Mouse (Mus musculus) MEL (cell line): ENCODE data around the gene Bnc2.

Experiments used
- BHLHE40 ChIP-seq: IDR thresholded peaks from 2 replicates; pipeline ENCODE4 v1.6.1; 2012; ENCODE audit warnings: low read depth, mild to moderate bottlenecking, inconsistent platforms, low read length, improper control_type of control experiment, borderline replicate concordance
- CTCF ChIP-seq, 3 experiments: IDR thresholded peaks in 2 of 3; conservative IDR thresholded peaks in 1 of 3; 2 replicates each; pipeline ENCODE4 v1.5.1; 2011 to 2012; ENCODE audit warnings: low read length in 3 of 3, low read depth in 2 of 3, mild to moderate bottlenecking in 2 of 3, improper control_type of control experiment in 1 of 3, inconsistent platforms in 1 of 3, mixed read lengths in 1 of 3, moderate library complexity in 1 of 3; ENCODE audit not compliant: control insufficient read depth in 1 of 3, insufficient read depth in 1 of 3, poor library complexity in 1 of 3, severe bottlenecking in 1 of 3
- MAX ChIP-seq: IDR thresholded peaks from 2 replicates; pipeline ENCODE4 v1.6.1; 2011; ENCODE audit warnings: low read length, improper control_type of control experiment

GRCm38 (mm10) chr4:84472643-84473042 is 202.4 kb downstream of the Bnc2 start:
- TF ChIP-seq CTCF (IDR thresholded peaks at IDR 0.05 in 2 of 3, conservative IDR thresholded peaks at IDR 0.05 in 1 of 3; ENCODE audit: control insufficient read depth in 1 of 3, insufficient read depth in 1 of 3, low read depth in 2 of 3, low read length in 3 of 3, poor library complexity in 1 of 3, severe bottlenecking in 1 of 3) (no peak), MAX (no peak), BHLHE40 (no peak)
